Mouse (Mus musculus) neutrophil, adult 59 days (primary cell): ENCODE measurements around the gene Selenow. TPM values are rescaled to one million over a fixed set of nuclear protein-coding genes. Genes with fewer than 3 reads are reported as not detected.

Source experiments
- total RNA-seq, 2 experiments: library from RNA; stranded (reverse); gene quantifications; 1 replicate in 1 of 2; 2 replicates in 1 of 2; pipeline ENCODE4 v1.2.4; 2023

The Selenow gene
- 10 to 100 TPM; 29.9 to 31.5 TPM for total RNA-seq

GRCm38 (mm10) chr7:15922220-15922773 lies at the start of gene Selenow:
TSS of gene Selenow (minus strand) at chr7:15922402.

GRCm38 (mm10) chr7:15967312-15967711 lies 45.1 kb upstream of the Selenow start, which contains the start of gene Ehd2:
TSS of gene Ehd2 (minus strand) at chr7:15967567.

DNA sequence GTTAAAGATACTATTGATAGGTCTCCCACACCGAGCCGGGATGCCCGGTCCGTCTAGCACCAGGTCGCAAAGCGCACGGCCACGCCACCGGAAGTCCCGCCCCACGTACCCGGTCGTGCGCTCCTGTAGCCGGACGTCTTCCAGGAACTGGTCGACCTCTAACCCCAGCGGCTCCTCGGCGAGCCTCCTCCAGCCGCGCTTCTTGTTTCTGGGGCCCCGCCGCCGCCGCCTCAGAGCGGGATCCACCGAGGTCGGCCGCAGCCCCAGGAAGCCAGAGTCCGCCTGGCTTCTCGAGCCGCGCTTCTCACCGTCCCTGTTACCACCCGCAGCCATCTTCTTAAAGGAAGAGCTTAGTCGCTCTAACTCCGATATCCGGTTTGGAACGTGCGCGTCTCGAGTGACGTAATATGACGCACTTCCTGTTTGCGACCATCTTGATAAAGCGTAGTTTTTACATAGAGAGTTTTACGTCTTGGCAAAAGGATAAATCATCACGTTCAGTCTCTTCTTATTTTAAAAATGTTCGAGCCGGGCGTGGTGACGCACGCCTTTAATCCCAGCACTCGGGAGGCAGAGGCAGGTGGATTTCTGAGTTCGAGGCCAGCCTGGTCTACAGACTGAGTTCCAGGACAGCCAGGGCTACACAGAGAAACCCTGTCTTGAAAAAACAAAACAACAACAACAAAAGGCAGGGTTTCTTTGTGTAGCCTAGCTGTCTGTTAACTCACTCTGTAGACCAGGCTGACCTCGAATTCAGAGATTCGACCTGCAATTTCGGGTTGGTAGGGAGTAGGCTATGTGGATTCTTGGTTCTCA lies 23.7 kb upstream of the Selenow start, which contains the start of gene Nop53:
Gene Nop53, minus strand, starts transcription at position 354 of the 816 bp plus-strand sequence.

GRCm38 (mm10) chr7:15882317-15882716 lies 39.9 kb downstream of the Selenow start, which contains the start of gene Crxos:
TSS of gene Crxos (plus strand) at chr7:15882617.

GRCm38 (mm10) chr7:15879756-15880155 lies 42.4 kb downstream of the Selenow start, which contains the start of gene Crx:
TSS of gene Crx (minus strand) at chr7:15879968.

Other genes with a start within 250 kb of the Selenow start
- not detected for gene Obox5, start 172.3 kb downstream of the Selenow start, total RNA-seq
- gene Obox6, start 82.7 kb downstream of the Selenow start, total RNA-seq = not detected
- not detected for gene Crx, start 42.4 kb downstream of the Selenow start, total RNA-seq
- not detected for gene Crxos, start 39.8 kb downstream of the Selenow start, total RNA-seq
- 100 to 1,000 TPM; 144 to 183 TPM for gene Nop53, start 23.7 kb upstream of the Selenow start, total RNA-seq
- gene Ehd2, start 45.2 kb upstream of the Selenow start, total RNA-seq = under 1 TPM; 0.44 to 0.60 TPM
- 10 to 100 TPM; 30.5 to 32.9 TPM for gene Bicra, start 125.5 kb upstream of the Selenow start, total RNA-seq
- gene Zfp541, start 139.4 kb upstream of the Selenow start, total RNA-seq = under 1 TPM; 0.20 to 0.33 TPM
- 100 to 1,000 TPM; 171 to 180 TPM for gene Napa, start 176.1 kb upstream of the Selenow start, total RNA-seq
- gene Kptn, start 197.5 kb upstream of the Selenow start, total RNA-seq = 10 to 100 TPM; 19.0 to 19.7 TPM
- under 1 TPM in 1 of 2 experiments, not detected in 1; 0.11 TPM for gene Slc8a2, start 207.4 kb upstream of the Selenow start, total RNA-seq